Mouse (Mus musculus): ENCODE data around the gene Map2. TPM values are rescaled to one million over a fixed set of nuclear protein-coding genes. Genes with fewer than 3 reads are reported as not detected.

The Map2 gene
- polyA plus RNA-seq, 2 experiments: 12.5 to 20.4 TPM

DNA sequence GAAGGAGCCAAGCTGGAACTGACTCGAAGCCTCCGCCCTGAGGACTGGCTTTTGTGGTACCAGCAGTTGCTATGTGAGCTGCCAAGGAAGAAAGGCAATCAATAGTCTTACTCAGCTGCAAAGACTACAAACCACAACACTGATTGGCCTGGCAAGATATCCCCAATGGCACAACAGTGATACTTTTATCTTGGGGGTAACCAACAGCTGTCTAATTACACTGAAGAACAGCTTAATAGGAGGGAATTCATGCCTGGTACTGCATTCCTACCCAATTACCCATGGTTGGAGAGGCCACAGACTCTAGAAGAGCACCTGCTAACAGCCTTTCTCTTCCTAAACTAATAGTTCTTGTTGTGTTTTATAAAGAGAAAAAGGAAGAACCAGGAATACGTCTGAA, 2.9 kb upstream of the Map2 start:
- H3K9me3 ChIP-seq (ENCODE audit: control insufficient read depth, low read length): no peaks in the 10 kb centered on the region

GRCm38 (mm10) chr1:66173630-66174029, 1.4 kb upstream of the Map2 start:
- no peaks in the 10 kb centered on the region for H3K9me3 ChIP-seq (ENCODE audit: control insufficient read depth, low read length)
- ATAC-seq (ENCODE audit: low FRiP score, low read depth) (no peak), DNase-seq (ENCODE audit: low spot score) (no peak)
- no peaks in the 10 kb centered on the region for H3K36me3 ChIP-seq (ENCODE audit: control insufficient read depth, insufficient read depth, low read length)
- no peak overlapping the region for H3K4me3 ChIP-seq (replicated peaks; ENCODE audit: low read length)
- peaks cover 9% of the 10 kb centered on the region; the same call in 1 of the 2 replicates for H3K4me1 ChIP-seq (ENCODE audit: control insufficient read depth, insufficient read depth, low read length)
- H3K27ac ChIP-seq (replicated peaks; ENCODE audit: low read depth, low read length): no peak overlapping the region
- no peak overlapping the region for H3K9ac ChIP-seq (ENCODE audit: low read depth, low read length, severe bottlenecking)
- no peak overlapping the region for H3K4me2 ChIP-seq (replicated peaks; ENCODE audit: low read depth, low read length, severe bottlenecking)
- H3K27me3 ChIP-seq (ENCODE audit: control insufficient read depth, insufficient read depth, low read length): no peaks in the 10 kb centered on the region
- WGBS: 41% methylated on average over 5 of the region's 5 CpGs
- TF ChIP-seq POLR2A (IDR thresholded peaks at IDR 0.05; ENCODE audit: borderline replicate concordance, extremely low read depth, insufficient read depth, insufficient read length): no peak

More for the DNA sequence above, 2.9 kb upstream of the Map2 start:
- Histone ChIP-seq H3K27me3 (ENCODE audit: control insufficient read depth, insufficient read depth, low read length) (no peaks in the 10 kb centered on the region), H3K36me3 (ENCODE audit: control insufficient read depth, insufficient read depth, low read length) (no peaks in the 10 kb centered on the region), H3K27ac (replicated peaks; ENCODE audit: low read depth, low read length) (no peak overlapping the region), H3K4me1 (ENCODE audit: control insufficient read depth, insufficient read depth, low read length) (peaks cover 9% of the 10 kb centered on the region; the same call in 1 of the 2 replicates), H3K4me3 (replicated peaks; ENCODE audit: low read length) (no peak overlapping the region), H3K4me2 (replicated peaks; ENCODE audit: low read depth, low read length, severe bottlenecking) (no peak overlapping the region), H3K9ac (ENCODE audit: low read depth, low read length, severe bottlenecking) (no peak overlapping the region)
- ATAC-seq (ENCODE audit: low FRiP score, low read depth): no peak
- no peak for TF ChIP-seq POLR2A (IDR thresholded peaks at IDR 0.05; ENCODE audit: borderline replicate concordance, extremely low read depth, insufficient read depth, insufficient read length)
- DNase-seq (ENCODE audit: low spot score): no peak
- 81% methylated on average over 3 of the region's 3 CpGs for WGBS

- Histone ChIP-seq H3K36me3 (ENCODE audit: control insufficient read depth, insufficient read depth, low read length) (no peaks in the 10 kb centered on the region), H3K9ac (ENCODE audit: low read depth, low read length, severe bottlenecking) (0 out of 2 replicates have a peak overlapping the region, but pooled peaks have one; percentile 61), H3K27ac (replicated peaks; ENCODE audit: low read depth, low read length) (no peak overlapping the region), H3K9me3 (ENCODE audit: control insufficient read depth, low read length) (no peaks in the 10 kb centered on the region), H3K4me2 (replicated peaks; ENCODE audit: low read depth, low read length, severe bottlenecking) (peak overlapping the region; percentile 84), H3K4me1 (ENCODE audit: control insufficient read depth, insufficient read depth, low read length) (peaks cover 9% of the 10 kb centered on the region; the same call in 1 of the 2 replicates), H3K27me3 (ENCODE audit: control insufficient read depth, insufficient read depth, low read length) (no peaks in the 10 kb centered on the region), H3K4me3 (replicated peaks; ENCODE audit: low read length) (peak overlapping the region; percentile 69)
- no peak for DNase-seq (ENCODE audit: low spot score)
- no peak for ATAC-seq (ENCODE audit: low FRiP score, low read depth)
- 30% methylated on average over 9 of the region's 9 CpGs for WGBS
- no peak for TF ChIP-seq POLR2A (IDR thresholded peaks at IDR 0.05; ENCODE audit: borderline replicate concordance, extremely low read depth, insufficient read depth, insufficient read length)
Measured at GRCm38 (mm10) chr1:66176012-66176837, 1.2 kb downstream of the Map2 start.

DNA sequence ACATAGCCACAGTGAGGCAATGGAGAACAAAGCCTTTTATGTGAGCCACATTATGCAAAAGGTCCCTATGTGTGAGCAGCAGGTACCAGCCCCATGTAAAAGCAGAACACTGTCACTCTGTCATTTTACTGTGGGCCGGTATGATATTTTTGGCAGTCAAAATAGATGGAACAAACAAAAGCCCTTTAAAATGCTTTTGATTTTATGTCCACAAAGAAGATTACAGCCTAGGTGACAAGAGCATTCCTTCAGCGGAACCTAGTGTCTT, 1.7 kb downstream of the Map2 start:
- peaks cover 9% of the 10 kb centered on the region; the same call in 1 of the 2 replicates for H3K4me1 ChIP-seq (ENCODE audit: control insufficient read depth, insufficient read depth, low read length)
- H3K27me3 ChIP-seq (ENCODE audit: control insufficient read depth, insufficient read depth, low read length): no peaks in the 10 kb centered on the region
- TF ChIP-seq POLR2A (IDR thresholded peaks at IDR 0.05; ENCODE audit: borderline replicate concordance, extremely low read depth, insufficient read depth, insufficient read length): no peak
- H3K27ac ChIP-seq (replicated peaks; ENCODE audit: low read depth, low read length): no peak overlapping the region
- no peak for ATAC-seq (ENCODE audit: low FRiP score, low read depth)
- H3K9ac ChIP-seq (ENCODE audit: low read depth, low read length, severe bottlenecking): no peak overlapping the region
- WGBS: 75% methylated on average over 2 of the region's 2 CpGs
- peak overlapping the region; percentile 69; the same call in 1 of the 2 replicates for H3K4me3 ChIP-seq (replicated peaks; ENCODE audit: low read length)
- no peaks in the 10 kb centered on the region for H3K36me3 ChIP-seq (ENCODE audit: control insufficient read depth, insufficient read depth, low read length)
- H3K4me2 ChIP-seq (replicated peaks; ENCODE audit: low read depth, low read length, severe bottlenecking): peak overlapping the region; percentile 84
- no peaks in the 10 kb centered on the region for H3K9me3 ChIP-seq (ENCODE audit: control insufficient read depth, low read length)
- no peak for DNase-seq (ENCODE audit: low spot score)

DNA sequence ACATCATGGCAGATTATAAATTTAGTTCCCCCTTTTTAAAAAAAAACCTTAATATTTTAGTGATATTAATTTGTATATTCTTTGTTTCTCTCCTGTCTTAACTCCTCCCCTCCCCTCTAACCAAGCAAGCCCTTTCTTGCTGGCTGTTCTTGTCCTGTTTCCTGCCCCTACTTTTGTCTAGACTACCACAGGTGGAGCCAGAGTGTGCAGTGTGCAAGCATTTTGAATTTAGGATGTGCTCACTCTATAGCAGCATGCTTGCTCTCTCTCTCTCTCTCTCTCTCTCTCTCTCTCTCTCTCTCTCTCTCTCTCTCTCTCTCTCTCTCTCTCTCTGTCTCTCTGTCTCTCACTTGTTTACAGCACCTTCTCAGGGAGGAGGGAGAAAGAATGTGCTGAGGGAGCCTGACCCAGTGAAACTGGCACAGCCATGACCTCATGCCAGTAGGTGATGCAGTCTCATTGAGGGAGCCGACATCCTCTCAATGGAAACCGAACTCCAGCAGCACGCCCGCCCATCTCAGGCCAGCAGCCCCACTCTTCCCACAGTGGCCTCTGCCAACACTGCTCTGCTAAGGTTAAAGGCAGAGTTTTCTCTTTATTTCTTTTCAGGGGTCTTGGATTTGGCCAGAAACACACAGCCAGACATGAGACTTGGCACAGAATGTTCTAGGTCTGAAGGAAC, 2.6 kb downstream of the Map2 start:
- no peak overlapping the region for H3K27ac ChIP-seq (replicated peaks; ENCODE audit: low read depth, low read length)
- no peak overlapping the region for H3K9ac ChIP-seq (ENCODE audit: low read depth, low read length, severe bottlenecking)
- no peaks in the 10 kb centered on the region for H3K36me3 ChIP-seq (ENCODE audit: control insufficient read depth, insufficient read depth, low read length)
- peaks cover 9% of the 10 kb centered on the region; the same call in 1 of the 2 replicates for H3K4me1 ChIP-seq (ENCODE audit: control insufficient read depth, insufficient read depth, low read length)
- no peak for ATAC-seq (ENCODE audit: low FRiP score, low read depth)
- no peak for TF ChIP-seq POLR2A (IDR thresholded peaks at IDR 0.05; ENCODE audit: borderline replicate concordance, extremely low read depth, insufficient read depth, insufficient read length)
- 26% methylated on average over 4 of the region's 4 CpGs for WGBS
- no peaks in the 10 kb centered on the region for H3K9me3 ChIP-seq (ENCODE audit: control insufficient read depth, low read length)
- no peak overlapping the region for H3K4me3 ChIP-seq (replicated peaks; ENCODE audit: low read length)
- H3K4me2 ChIP-seq (replicated peaks; ENCODE audit: low read depth, low read length, severe bottlenecking): no peak overlapping the region
- no peaks in the 10 kb centered on the region for H3K27me3 ChIP-seq (ENCODE audit: control insufficient read depth, insufficient read depth, low read length)
- no peak for DNase-seq (ENCODE audit: low spot score)
